15 mouse cellular contexts compared by ENCODE assay signal in genomic region chr3:92215569-92215968, GRCm38 (mm10). TPM values are rescaled to one million over a fixed set of nuclear protein-coding genes. Genes with fewer than 3 reads are reported as not detected.
"Had no signal": no experiment of that assay in that cellular context is flagged by ENCODE, and none has a peak within 500 bp of the region (broad histone marks: within the 10 kb centered on the region; RNA-seq: fewer than 3 reads in every experiment).

Gene Sprr2a1, plus strand, starts transcription at chr3:92215799.
Gene Sprr2a2, plus strand, starts transcription at chr3:92215920.

RNA-seq across cellular contexts. Expression of gene Sprr2a1, which starts in this region (rescaled TPM):
- total RNA-seq: megakaryocyte, adult 5-6 weeks; megakaryocyte-erythroid progenitor cell, adult 5-6 weeks; midbrain, postnatal 0 days; monocyte, adult 5-6 weeks had no signal
- polyA plus RNA-seq: liver, embryonic 14.5 days; lung, embryonic 14.5 days; lung, embryonic 16.5 days; midbrain, embryonic 10.5 days; midbrain, embryonic 13.5 days; midbrain, embryonic 15.5 days; midbrain, postnatal 0 days; neural tube, embryonic 12.5 days; neural tube, embryonic 14.5 days; spleen, adult 2 months; testis, adult 2 months had no signal

RNA-seq across cellular contexts. Expression of gene Sprr2a2, which starts in this region (rescaled TPM):
- total RNA-seq: megakaryocyte, adult 5-6 weeks; megakaryocyte-erythroid progenitor cell, adult 5-6 weeks; monocyte, adult 5-6 weeks had no signal
- polyA plus RNA-seq: liver, embryonic 12.5 days; midbrain, embryonic 10.5 days; midbrain, embryonic 13.5 days; midbrain, embryonic 15.5 days; midbrain, postnatal 0 days; neural tube, embryonic 12.5 days; neural tube, embryonic 14.5 days had no signal
